Mouse (Mus musculus): ENCODE measurements around the gene Cep104.

The Cep104 gene

DNA sequence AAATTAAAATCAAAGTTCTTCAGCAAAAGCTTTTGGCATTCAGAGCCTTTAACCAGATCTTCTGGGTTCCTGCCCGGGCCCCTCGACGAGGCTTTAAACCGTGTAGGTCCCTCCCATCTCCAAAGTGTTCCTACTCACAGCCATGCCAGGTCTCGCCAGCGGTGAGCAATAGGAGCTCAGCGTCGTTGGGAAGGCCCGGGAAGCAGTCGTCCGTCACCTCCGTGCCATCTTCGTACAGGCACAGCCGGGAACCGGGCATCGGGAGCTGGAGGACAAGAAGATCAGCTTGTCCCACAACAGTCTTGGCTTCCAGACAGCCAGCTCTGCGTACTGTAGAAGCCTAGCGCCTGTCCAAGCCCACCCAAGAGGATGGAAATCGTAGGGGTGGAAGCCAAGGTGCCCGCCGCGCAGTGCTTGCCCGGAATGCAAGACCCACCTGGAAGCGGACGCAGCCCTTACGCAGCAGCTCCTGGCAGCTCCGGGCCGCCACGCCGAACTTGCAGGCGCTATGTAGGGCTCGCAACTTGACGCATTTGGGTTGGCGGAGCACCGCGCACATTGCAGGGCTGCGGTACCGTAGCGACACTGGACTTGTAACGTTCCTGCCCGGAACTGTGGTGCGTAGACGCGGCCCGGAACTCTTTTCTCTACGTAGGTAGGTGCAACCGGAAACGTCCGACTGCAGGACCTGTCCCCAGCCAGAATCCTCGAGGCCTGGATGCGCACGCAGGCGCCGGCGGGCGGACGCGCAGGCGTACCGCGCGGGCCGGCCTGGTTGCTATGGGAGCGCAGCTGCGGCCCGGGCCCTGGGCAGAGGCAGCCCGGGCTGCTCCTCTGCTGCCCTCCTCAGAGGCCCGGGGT lies at the start of gene Cep104, which contains the start of gene Dffb:
Gene Cep104, plus strand, starts transcription at position 764 of the 861 bp plus-strand sequence.
Gene Dffb, minus strand, starts transcription at position 696 of the 861 bp plus-strand sequence.
- peak; percentile 94 for DNase-seq (ENCODE audit: low read depth)

- DNase-seq (ENCODE audit: low read depth), result no peak
Measured at GRCm38 (mm10) chr4:153928772-153929299, 46.2 kb upstream of the Cep104 start.

DNA sequence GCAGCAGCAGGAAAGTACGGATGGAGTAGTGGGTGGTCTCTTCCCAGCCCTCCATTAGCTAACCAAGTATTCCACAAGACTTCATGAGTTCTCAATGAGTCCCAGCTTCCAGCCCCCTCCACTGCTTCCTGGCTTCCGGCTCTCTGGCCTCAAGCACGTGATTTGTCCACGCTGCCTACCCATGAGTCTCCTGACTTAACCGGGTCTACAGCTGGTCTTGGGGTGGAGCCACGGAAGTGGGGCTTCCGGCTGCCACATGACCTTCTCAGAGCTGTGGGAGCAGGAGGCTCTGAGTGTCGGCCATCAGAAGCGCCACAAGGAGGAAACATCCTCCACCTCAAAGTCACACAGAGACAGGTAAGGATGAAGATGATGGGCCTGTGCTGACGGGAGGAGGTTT lies 45.6 kb upstream of the Cep104 start:
- DNase-seq (ENCODE audit: low read depth), result no peak

DNA sequence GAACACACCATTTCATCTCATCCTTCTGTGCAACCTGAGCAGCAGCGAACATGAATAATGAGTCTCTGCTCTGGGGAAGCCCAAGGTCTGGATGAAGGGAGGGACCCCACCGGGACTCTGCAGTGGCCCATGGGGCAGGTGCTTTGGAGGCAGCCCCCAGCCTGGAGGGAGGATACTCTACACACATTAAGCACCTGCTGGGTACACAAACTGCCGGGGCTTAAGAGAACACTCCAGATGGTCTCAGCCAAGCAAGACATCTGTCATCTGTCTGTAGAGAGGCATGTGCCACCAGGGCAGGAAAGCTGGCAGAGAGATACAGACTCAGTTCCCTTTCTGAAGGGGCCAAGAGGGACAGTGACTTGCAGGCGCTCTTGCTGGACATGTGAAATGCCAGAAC lies 45.1 kb upstream of the Cep104 start:
- no peak for DNase-seq (ENCODE audit: low read depth)

- peak; percentile 28 for DNase-seq (ENCODE audit: low read depth)
Measured at GRCm38 (mm10) chr4:153943243-153943642, 31.8 kb upstream of the Cep104 start.

- no peak for DNase-seq (ENCODE audit: low read depth)
Measured at GRCm38 (mm10) chr4:153944261-153944660, 30.7 kb upstream of the Cep104 start.

DNA sequence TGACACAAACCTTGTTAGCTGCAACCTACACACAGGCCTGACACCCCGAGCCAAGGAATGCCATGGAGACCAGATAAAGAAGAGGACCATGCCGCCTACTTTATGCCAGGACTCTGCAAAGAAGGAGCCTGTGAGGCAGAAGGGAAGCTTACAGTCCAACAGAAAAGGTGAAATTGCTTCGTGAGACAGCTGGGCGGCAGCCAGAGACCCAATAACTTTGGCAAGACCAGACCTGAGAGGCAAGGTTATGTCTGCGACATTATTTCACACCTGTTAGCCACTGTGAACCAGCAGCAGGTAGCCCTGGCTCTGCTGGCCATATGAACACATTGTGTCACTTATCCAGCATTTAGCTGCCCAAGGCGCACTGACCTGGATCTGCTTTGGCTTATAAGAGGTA lies 29.3 kb upstream of the Cep104 start:
- no peak for DNase-seq (ENCODE audit: low read depth)

DNA sequence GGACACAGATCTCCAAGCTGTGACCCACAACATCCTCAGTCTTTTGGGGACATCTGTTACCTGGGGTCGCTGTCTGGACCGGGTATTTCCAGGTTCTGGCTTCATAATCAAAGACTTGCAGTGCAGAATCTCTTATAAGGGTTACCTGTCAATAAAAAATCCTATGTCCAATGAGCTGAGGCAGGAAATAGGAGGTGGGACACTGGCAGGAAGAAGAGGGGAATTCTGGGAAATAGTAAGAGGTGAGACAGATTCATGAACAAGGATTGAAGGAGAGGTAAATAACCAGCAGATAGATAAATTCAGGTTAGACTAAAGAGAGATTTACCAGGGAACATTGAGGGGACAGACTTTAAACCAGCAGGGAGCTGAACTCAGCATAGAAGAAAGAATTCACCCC lies 24.6 kb upstream of the Cep104 start:
- no peak for DNase-seq (ENCODE audit: low read depth)

- no peak for DNase-seq (ENCODE audit: low read depth)
Measured at GRCm38 (mm10) chr4:153951150-153951549, 23.8 kb upstream of the Cep104 start.

- no peak for DNase-seq (ENCODE audit: low read depth)
Measured at GRCm38 (mm10) chr4:153951692-153952091, 23.3 kb upstream of the Cep104 start.

DNA sequence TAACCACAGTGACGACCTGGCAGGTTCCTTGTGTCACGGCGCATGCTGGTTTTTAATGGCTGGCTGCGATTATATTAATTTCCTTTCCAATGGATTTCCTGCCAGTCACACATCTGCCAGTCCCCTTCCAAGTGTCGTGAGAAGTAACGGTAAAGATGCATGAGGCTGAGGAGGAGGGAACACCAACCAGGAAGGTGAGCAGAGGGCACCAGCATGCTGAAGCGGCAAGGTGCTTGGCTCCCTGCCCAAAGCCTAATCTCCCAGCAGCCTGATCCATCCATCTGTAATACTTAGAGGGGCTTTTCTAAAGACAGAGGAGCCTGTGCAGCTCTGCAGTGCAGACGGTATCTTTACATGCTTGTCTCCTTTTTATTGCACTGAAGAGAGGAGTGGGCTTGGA lies 19.3 kb upstream of the Cep104 start:
- no peak for DNase-seq (ENCODE audit: low read depth)

DNA sequence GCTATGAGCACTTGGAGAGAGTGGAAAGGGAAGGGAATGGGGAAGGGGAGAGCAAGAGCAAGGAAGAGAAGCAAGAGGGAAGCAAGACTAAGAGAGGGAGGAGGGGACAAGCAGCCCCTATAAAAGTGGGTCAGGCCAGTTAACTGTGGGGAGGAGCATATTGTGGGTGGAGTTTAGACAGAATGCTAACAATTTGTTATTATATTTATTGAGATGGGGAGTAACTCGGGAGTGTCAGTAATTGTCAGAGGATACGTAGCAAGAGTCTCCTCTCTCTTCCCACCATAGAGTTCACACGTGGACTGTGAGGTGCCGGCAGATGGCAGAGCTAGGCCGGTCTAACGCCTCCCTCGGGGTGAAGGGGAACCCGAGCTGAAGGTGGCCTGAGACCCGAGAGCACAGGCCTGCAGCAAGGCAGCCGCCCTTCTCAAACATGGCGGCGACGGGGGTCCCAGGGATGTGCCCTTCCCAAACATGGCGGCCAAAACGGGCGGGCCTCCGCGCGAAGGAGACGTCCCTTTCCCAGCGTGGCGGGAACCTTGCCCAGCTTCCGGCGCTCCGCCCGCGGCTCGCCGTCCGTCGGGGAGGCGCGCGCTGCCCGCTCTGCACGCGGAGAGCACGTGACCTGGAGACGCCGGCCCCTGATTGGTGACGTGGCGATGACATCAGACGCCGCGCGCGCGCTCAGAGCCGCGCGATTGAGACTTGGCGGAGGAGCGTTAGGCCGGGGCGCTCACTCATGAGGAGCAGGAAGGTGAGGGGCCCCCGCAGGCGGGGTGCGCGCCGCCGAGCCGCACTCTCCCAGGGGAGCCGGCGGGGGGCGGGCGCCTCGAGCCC lies 18.2 kb upstream of the Cep104 start, which contains the start of gene A430005L14Rik:
Gene A430005L14Rik, plus strand, starts transcription at position 669 of the 837 bp plus-strand sequence.
- DNase-seq (ENCODE audit: low read depth), result peak; percentile 96

DNA sequence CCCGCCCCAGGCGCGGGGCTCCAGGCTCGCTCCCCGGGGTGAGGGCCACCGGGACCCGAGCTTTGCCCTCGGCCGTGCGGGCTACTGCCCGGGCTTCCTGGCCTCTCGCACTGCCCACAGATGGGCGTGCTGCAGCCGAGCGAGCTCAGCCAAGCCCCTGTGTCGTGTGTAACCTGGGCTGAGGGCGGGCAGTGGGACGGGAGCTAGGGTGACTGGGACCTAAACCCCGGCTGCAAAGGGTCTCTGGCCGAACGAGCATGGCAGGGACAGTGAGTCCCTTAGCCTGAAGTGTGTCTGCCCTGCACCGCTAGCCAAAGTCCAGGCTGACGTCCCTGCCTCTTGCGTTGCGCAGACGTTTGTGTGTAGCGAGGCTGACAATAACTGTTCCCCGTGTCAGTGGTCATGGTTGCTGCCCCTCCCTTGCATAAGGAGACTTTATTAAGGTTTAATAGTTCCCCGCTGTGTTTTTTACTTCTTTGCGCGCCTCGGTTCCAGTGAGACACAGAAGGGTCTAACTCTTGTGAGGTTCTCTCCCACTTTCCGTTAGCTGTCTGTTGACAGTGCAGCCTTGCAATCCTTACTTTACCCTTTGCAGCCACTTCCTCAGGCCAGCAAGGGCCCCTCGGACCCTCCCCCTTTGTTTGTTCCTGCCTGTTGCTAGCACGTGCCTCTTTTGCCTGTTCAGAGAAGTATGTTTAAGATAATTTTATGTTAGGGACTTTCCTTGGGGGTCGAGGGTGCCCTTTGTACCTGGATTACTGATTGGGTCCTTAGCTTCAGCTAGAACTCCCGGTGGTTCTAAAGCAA lies 17.3 kb upstream of the Cep104 start:
- peak; percentile 44 for DNase-seq (ENCODE audit: low read depth)

GRCm38 (mm10) chr4:153962631-153963030 lies 12.4 kb upstream of the Cep104 start:
- no peak for DNase-seq (ENCODE audit: low read depth)

GRCm38 (mm10) chr4:153966651-153967050 lies 8.3 kb upstream of the Cep104 start:
- no peak for DNase-seq (ENCODE audit: low read depth)

DNA sequence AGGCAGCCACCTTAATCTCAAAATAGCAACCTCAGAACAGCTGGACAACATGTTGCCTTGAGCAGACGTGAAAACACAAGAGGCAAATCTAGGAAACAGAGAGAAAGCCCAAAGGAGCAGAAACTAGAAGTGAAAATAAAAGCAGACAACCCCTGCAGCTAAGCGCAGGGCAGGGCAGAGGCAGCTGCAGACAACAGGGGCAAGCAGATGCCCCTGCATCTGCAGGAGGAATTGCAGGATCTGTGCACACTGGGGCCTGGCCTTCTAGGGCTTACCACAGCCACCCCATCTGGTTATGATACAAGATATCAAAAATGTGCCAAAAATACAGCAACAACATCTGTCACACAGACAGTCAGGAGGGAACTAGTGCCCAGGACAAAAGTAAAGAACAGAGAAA lies 7.4 kb upstream of the Cep104 start:
- DNase-seq (ENCODE audit: low read depth), result no peak

DNA sequence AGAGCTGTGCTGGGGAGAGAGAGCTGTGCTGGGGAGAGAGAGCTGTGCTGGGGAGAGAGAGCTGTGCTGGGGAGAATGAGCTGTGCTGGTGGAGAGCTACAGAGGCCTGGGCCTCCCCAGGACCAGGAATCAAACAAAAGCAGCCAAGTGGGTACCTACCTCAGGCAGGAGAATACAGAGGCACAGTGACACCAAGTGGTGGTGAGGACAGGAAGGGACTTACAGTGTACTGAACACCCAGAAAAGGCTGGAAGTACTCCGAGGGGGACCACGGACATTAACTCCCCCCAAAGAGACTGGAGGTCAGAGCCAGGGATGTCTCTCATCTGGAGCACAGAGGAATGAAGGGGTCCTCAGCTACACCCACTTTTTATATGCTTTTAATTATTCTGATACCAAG lies 6.9 kb upstream of the Cep104 start:
- no peak for DNase-seq (ENCODE audit: low read depth)

GRCm38 (mm10) chr4:153975292-153975662 lies 283 bp downstream of the Cep104 start:
- DNase-seq (ENCODE audit: low read depth), result no peak

DNA sequence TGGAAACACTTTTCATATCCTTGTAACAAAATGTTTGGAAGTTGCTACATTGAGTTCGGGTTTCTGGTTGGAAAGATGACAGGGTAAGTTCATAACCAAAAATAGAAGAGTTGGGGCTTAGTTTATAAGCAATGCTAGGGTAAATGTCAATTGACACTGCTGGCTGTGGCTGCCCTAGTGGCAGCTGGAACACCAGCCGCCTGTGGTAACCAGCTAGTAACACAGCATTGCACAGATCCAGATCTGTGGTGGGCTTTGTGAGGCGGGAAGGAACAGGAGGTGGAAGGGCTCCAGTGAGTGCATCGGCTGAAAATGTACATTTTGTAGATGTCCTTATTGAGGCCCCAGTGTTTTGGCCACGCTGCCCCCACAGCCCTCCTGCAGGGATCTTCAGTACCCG lies 774 bp downstream of the Cep104 start:
- DNase-seq (ENCODE audit: low read depth), result peak; percentile 40

- no peak for DNase-seq (ENCODE audit: low read depth)
Measured at GRCm38 (mm10) chr4:153979243-153979642, 4.2 kb downstream of the Cep104 start.

GRCm38 (mm10) chr4:153980470-153980869 lies 5.5 kb downstream of the Cep104 start:
- DNase-seq (ENCODE audit: low read depth), result no peak

DNA sequence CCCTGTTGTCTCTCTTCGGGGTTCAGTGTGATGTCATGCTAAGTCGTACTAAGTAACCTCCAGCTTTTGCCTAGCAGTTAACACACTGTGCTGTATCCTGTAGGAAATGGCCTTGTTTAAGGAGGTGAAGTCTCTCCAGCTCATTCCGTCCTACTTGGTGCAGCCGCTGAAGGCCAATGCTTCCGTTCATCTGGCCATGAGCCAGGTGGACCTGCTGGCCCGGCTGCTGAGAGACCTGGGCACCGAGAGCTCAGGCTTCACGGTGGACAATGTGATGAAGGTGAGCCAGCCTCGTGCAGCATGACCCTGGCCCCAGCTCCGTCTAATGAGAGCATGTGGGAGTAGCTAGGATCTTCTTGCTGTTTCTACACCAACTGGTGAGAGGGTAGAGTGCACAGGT lies 17.7 kb downstream of the Cep104 start:
- no peak for DNase-seq (ENCODE audit: low read depth)
